Mouse (Mus musculus): ENCODE results near the gene Nfasc.

The Nfasc gene

GRCm38 (mm10) chr1:132541171-132541823 is 200.3 kb downstream of the Nfasc start:
- WGBS: 15% methylated on average over 14 of the region's 14 CpGs

GRCm38 (mm10) chr1:132540701-132541100 is 200.9 kb downstream of the Nfasc start:
- WGBS: 59% methylated on average over 7 of the region's 7 CpGs

- WGBS: 68% methylated on average over 5 of the region's 5 CpGs
These were observed 203.9 kb downstream of the Nfasc start for GRCm38 (mm10) chr1:132537736-132538135.

- WGBS: 66% methylated on average over 3 of the region's 3 CpGs
These were observed 205.2 kb downstream of the Nfasc start for GRCm38 (mm10) chr1:132536416-132536815.

GRCm38 (mm10) chr1:132535541-132535940 is 206.1 kb downstream of the Nfasc start:
- WGBS: 78% methylated on average over 4 of the region's 4 CpGs

GRCm38 (mm10) chr1:132533840-132534239 is 207.8 kb downstream of the Nfasc start:
- WGBS: 33% methylated on average over 8 of the region's 8 CpGs

- WGBS: 52% methylated on average over 9 of the region's 9 CpGs
These were observed 209.1 kb downstream of the Nfasc start for GRCm38 (mm10) chr1:132532521-132532920.

GRCm38 (mm10) chr1:132530631-132531191 is 210.9 kb downstream of the Nfasc start:
- 45% methylated on average over 5 of the region's 5 CpGs for WGBS

- WGBS: 79% methylated on average over 19 of the region's 19 CpGs
These were observed 212.8 kb downstream of the Nfasc start for GRCm38 (mm10) chr1:132528647-132529334.

GRCm38 (mm10) chr1:132528071-132528470 is 213.5 kb downstream of the Nfasc start:
- WGBS: 88% methylated on average over 13 of the region's 13 CpGs

GRCm38 (mm10) chr1:132525832-132526231 is 215.8 kb downstream of the Nfasc start:
- WGBS: 4% methylated on average over 10 of the region's 10 CpGs

- WGBS: 37% methylated on average over 4 of the region's 4 CpGs
These were observed 217.7 kb downstream of the Nfasc start for GRCm38 (mm10) chr1:132523920-132524319.

GRCm38 (mm10) chr1:132523048-132523447 is 218.5 kb downstream of the Nfasc start:
- 69% methylated on average over 8 of the region's 8 CpGs for WGBS

GRCm38 (mm10) chr1:132520764-132521163 is 220.8 kb downstream of the Nfasc start:
- WGBS: 11% methylated on average over 4 of the region's 6 CpGs

GRCm38 (mm10) chr1:132519734-132520133 is 221.9 kb downstream of the Nfasc start:
- 91% methylated on average over 11 of the region's 11 CpGs for WGBS

- 76% methylated on average over 18 of the region's 18 CpGs for WGBS
These were observed 223.0 kb downstream of the Nfasc start for GRCm38 (mm10) chr1:132518621-132519020.

- 92% methylated on average over 11 of the region's 11 CpGs for WGBS
These were observed 224.8 kb downstream of the Nfasc start for GRCm38 (mm10) chr1:132516776-132517175.

- WGBS: 91% methylated on average over 12 of the region's 12 CpGs
These were observed 226.3 kb downstream of the Nfasc start for GRCm38 (mm10) chr1:132515339-132515738.
